13 mouse cellular contexts compared by ENCODE assay signal in the genomic region with DNA sequence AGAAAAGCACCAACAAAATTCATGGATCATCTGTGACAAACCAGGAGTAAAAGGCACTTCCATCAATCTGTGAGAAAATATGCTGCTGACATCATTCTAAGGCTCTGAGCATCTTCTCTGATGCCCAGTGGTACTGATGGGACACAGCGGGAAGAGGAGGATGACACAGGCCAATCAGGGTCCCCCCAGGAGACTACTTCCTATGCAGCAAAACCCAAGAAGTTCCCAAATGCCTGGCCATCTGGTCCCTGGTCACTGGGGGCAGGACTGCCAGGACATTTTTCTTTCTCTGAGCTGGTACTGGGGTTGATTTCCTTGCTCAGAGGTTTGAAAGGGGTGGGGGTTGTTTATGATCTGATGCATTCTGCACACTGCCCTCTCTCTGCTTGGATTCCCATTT.
"Had no signal": no experiment of that assay in that cellular context is flagged by ENCODE, and none has a peak within 500 bp of the region (broad histone marks: within the 10 kb centered on the region; RNA-seq: fewer than 3 reads in every experiment).

No protein-coding gene starts in this region.

- ATAC-seq: midbrain, embryonic 16.5 days had no signal

- H3K36me3 ChIP-seq: limb, embryonic 10.5 days; liver, embryonic 15.5 days; midbrain, embryonic 12.5 days; neural tube, embryonic 13.5 days had no signal

- H3K4me3 ChIP-seq: layer of hippocampus, adult 2 months; limb, embryonic 10.5 days; liver, embryonic 15.5 days; midbrain, embryonic 12.5 days; neural tube, embryonic 13.5 days had no signal

- H3K4me2 ChIP-seq: liver, embryonic 11.5 days; liver, embryonic 15.5 days; lung, embryonic 14.5 days; midbrain, embryonic 12.5 days; neural tube, embryonic 13.5 days had no signal

- H3K4me1 ChIP-seq: liver, embryonic 15.5 days had no signal

- H3K27me3 ChIP-seq: liver, embryonic 15.5 days; midbrain, embryonic 12.5 days; neural tube, embryonic 13.5 days had no signal

- H3K9ac ChIP-seq: liver, embryonic 15.5 days; lung, embryonic 14.5 days; midbrain, embryonic 12.5 days; neural tube, embryonic 13.5 days had no signal

- H3K9me3 ChIP-seq: limb, embryonic 10.5 days; liver, embryonic 15.5 days; midbrain, embryonic 12.5 days; neural tube, embryonic 13.5 days had no signal

- H3K27ac ChIP-seq: layer of hippocampus, adult 2 months; limb, embryonic 10.5 days; liver, embryonic 15.5 days; midbrain, embryonic 12.5 days; neural tube, embryonic 13.5 days had no signal

- DNase-seq: kidney, postnatal 10 days; kidney, postnatal 4 days; lung, embryonic 14.5 days; retina, postnatal 1 day; right cerebral cortex, postnatal 14 days; thymus, postnatal 4 days had no signal
